ENCODE assay signal across 12 mouse cellular contexts in the genomic region with DNA sequence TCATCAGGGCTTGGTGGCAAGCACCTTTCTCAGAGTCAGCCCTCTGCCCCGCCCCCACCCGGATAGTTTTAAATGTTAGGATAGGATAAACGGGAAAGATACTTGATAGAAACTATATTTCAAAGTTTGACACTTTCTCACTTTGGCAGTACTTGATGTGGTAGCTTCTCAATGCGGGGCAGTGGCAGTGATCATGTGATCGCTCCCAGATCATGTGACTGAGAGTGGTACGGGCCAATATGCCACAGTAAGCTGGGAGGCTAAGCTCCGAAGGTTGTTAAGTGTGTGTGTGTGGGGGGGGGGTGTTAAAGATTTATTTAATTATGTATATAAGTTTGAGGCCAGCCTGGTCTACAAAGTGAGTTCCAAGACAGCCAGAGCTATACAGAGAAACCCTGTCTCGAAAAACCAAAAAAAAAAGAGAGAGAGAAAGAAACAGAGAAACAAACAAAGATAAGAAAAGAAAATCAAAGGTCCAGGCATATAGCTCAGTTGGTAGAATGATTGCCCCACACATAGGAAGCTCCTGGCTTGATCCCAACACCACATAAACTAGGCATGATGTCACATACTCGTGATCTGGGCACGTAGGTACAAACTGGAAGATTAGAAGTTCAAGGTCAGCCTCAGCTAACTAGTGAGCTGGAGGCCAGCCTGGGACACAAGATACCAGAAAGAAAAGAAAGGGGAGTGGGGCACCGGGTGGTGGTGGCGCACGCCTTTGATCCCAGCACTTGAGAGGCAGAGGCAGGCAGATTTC.
"Had no signal": no experiment of that assay in that cellular context is flagged by ENCODE, and none has a peak within 500 bp of the region (broad histone marks: within the 10 kb centered on the region; RNA-seq: fewer than 3 reads in every experiment).

No protein-coding gene starts in this region.

- DNase-seq: left cerebral cortex, postnatal 4 days; liver, embryonic 13.5 days; lung, adult 18-20 months; lung, postnatal 36 days; right cerebral cortex, postnatal 4 days; spleen, adult 18-20 months; thymus, adult 18-20 months; thymus, postnatal 14 days had no signal

- H3K27me3 ChIP-seq: limb, embryonic 13.5 days; liver, embryonic 13.5 days; midbrain, embryonic 13.5 days; neural tube, embryonic 15.5 days had no signal

- H3K27ac ChIP-seq: kidney, postnatal 0 days; limb, embryonic 13.5 days; liver, embryonic 13.5 days; midbrain, embryonic 13.5 days; neural tube, embryonic 15.5 days had no signal

- H3K9ac ChIP-seq: limb, embryonic 13.5 days; liver, embryonic 13.5 days; midbrain, embryonic 13.5 days; neural tube, embryonic 15.5 days had no signal

- H3K9me3 ChIP-seq: limb, embryonic 13.5 days; liver, embryonic 13.5 days; midbrain, embryonic 13.5 days; neural tube, embryonic 15.5 days had no signal

- H3K4me2 ChIP-seq: limb, embryonic 13.5 days; liver, embryonic 13.5 days; midbrain, embryonic 13.5 days; neural tube, embryonic 15.5 days had no signal

- ATAC-seq: midbrain, embryonic 13.5 days had no signal

- H3K36me3 ChIP-seq: limb, embryonic 13.5 days; liver, embryonic 13.5 days; midbrain, embryonic 13.5 days; neural tube, embryonic 15.5 days had no signal

- H3K4me3 ChIP-seq: limb, embryonic 13.5 days; liver, embryonic 13.5 days; midbrain, embryonic 13.5 days; neural tube, embryonic 15.5 days had no signal
